In genomic region chr11:3921281-3921850, GRCm38 (mm10) we compare ENCODE assay signal across 9 mouse cellular contexts. TPM values are rescaled to one million over a fixed set of nuclear protein-coding genes. Genes with fewer than 3 reads are reported as not detected.
A peak's percentile ranks its signal among the peaks of the same experiment; 100 is the strongest.
DNase-seq lines count a peak whose midpoint lies in the region; ATAC-seq lines count a peak whose summit lies in the region.
"Had no signal": no experiment of that assay in that cellular context is flagged by ENCODE, and none has a peak within 500 bp of the region (broad histone marks: within the 10 kb centered on the region; RNA-seq: fewer than 3 reads in every experiment).

No protein-coding gene starts in this region.

- WGBS in hindbrain, embryonic 10.5 days, result 35% methylated on average over 8 of the region's 8 CpGs
- WGBS in hindbrain, embryonic 13.5 days, result 24% methylated on average over 8 of the region's 8 CpGs
- WGBS in forebrain, embryonic 13.5 days, result 35% methylated on average over 8 of the region's 8 CpGs
- WGBS in stomach, embryonic 14.5 days, result 34% methylated on average over 8 of the region's 8 CpGs

- no peak overlapping the region for H3K4me3 ChIP-seq in hindbrain, embryonic 10.5 days
- no peak overlapping the region for H3K4me3 ChIP-seq in hindbrain, embryonic 13.5 days
- H3K4me3 ChIP-seq in forebrain, embryonic 13.5 days, result no peak overlapping the region
- no peak overlapping the region for H3K4me3 ChIP-seq in stomach, embryonic 14.5 days (ENCODE audit: low read depth, low read length)

- H3K4me1 ChIP-seq in hindbrain, embryonic 10.5 days (replicated peaks), result no peaks in the 10 kb centered on the region
- no peaks in the 10 kb centered on the region for H3K4me1 ChIP-seq in hindbrain, embryonic 13.5 days (replicated peaks)
- no peaks in the 10 kb centered on the region for H3K4me1 ChIP-seq in forebrain, embryonic 13.5 days
- no peaks in the 10 kb centered on the region for H3K4me1 ChIP-seq in stomach, embryonic 14.5 days (ENCODE audit: control insufficient read depth, insufficient read depth, low read length)

- peaks cover 43% of the 10 kb centered on the region for H3K36me3 ChIP-seq in hindbrain, embryonic 10.5 days
- H3K36me3 ChIP-seq in hindbrain, embryonic 13.5 days, result peaks cover 30% of the 10 kb centered on the region
- 0 out of 2 replicates have a peak, but pooled peaks cover 10% of the 10 kb centered on the region for H3K36me3 ChIP-seq in forebrain, embryonic 13.5 days (ENCODE audit: poor library complexity, severe bottlenecking)
- peaks cover 6% of the 10 kb centered on the region; the same call in 1 of the 2 replicates for H3K36me3 ChIP-seq in stomach, embryonic 14.5 days (ENCODE audit: control insufficient read depth, insufficient read depth, low read length)

- peak; percentile 41 for DNase-seq in hindbrain, embryonic 10.5 days (ENCODE audit: low spot score)
- peak; percentile 78 for DNase-seq in CD4-positive, CD25-positive, alpha-beta regulatory T cell, adult 2 months (ENCODE audit: low read depth, low spot score)
- peak; percentile 57 for DNase-seq in c-Kit-positive CD71-negative TER-119-negative erythroid progenitor cells, embryonic 14.5 days (ENCODE audit: low read depth)
- DNase-seq in kidney, postnatal 10 days, result peak; percentile 61
- DNase-seq in lung, postnatal 36 days, result peak; percentile 65

- no peaks in the 10 kb centered on the region for H3K9me3 ChIP-seq in hindbrain, embryonic 10.5 days
- H3K9me3 ChIP-seq in hindbrain, embryonic 13.5 days, result no peaks in the 10 kb centered on the region
- no peaks in the 10 kb centered on the region for H3K9me3 ChIP-seq in forebrain, embryonic 13.5 days (replicated peaks)
- no peaks in the 10 kb centered on the region for H3K9me3 ChIP-seq in stomach, embryonic 14.5 days (ENCODE audit: control insufficient read depth, low read depth, low read length)

- no peak overlapping the region for H3K9ac ChIP-seq in hindbrain, embryonic 13.5 days
- H3K9ac ChIP-seq in forebrain, embryonic 13.5 days, result no peak overlapping the region
- no peak overlapping the region for H3K9ac ChIP-seq in stomach, embryonic 14.5 days (replicated peaks; ENCODE audit: low read depth, low read length)

- H3K27ac ChIP-seq in hindbrain, embryonic 10.5 days, result no peak overlapping the region
- no peak overlapping the region for H3K27ac ChIP-seq in hindbrain, embryonic 13.5 days
- no peak overlapping the region for H3K27ac ChIP-seq in forebrain, embryonic 13.5 days
- no peak overlapping the region for H3K27ac ChIP-seq in stomach, embryonic 14.5 days (ENCODE audit: low read length)

- no peak overlapping the region for H3K4me2 ChIP-seq in hindbrain, embryonic 13.5 days
- H3K4me2 ChIP-seq in forebrain, embryonic 13.5 days, result no peak overlapping the region
- no peak overlapping the region for H3K4me2 ChIP-seq in stomach, embryonic 14.5 days (replicated peaks; ENCODE audit: low read depth, low read length)

- H3K27me3 ChIP-seq in hindbrain, embryonic 10.5 days (ENCODE audit: insufficient read depth, poor library complexity, severe bottlenecking), result no peaks in the 10 kb centered on the region
- H3K27me3 ChIP-seq in hindbrain, embryonic 13.5 days, result no peaks in the 10 kb centered on the region
- H3K27me3 ChIP-seq in forebrain, embryonic 13.5 days, result no peaks in the 10 kb centered on the region
- no peaks in the 10 kb centered on the region for H3K27me3 ChIP-seq in stomach, embryonic 14.5 days (ENCODE audit: control insufficient read depth, insufficient read depth, low read length)

- ATAC-seq in hindbrain, embryonic 13.5 days (ENCODE audit: low FRiP score), result no peak
- ATAC-seq in forebrain, embryonic 13.5 days, result 0 out of 2 replicates have a peak, but pooled peaks have one; percentile 41
- ATAC-seq in stomach, embryonic 14.5 days (ENCODE audit: insufficient number of reproducible peaks, insufficient read depth, low FRiP score, low read depth), result 0 out of 2 replicates have a peak, but pooled peaks have one; percentile 10

RNA-seq across cellular contexts. Expression of gene Slc35e4, which starts 6.9 kb away (rescaled TPM):
- 5.4 and 6.8 TPM in 2 replicates for polyA plus RNA-seq in hindbrain, embryonic 10.5 days (2016; fragmentation: Nextera tagmentation; extraction: Ambion mirVana)
- 11.1 and 11.4 TPM in 2 replicates for polyA plus RNA-seq in hindbrain, embryonic 13.5 days (2015; fragmentation: Nextera tagmentation; extraction: Ambion mirVana)
- 6.7 and 8.2 TPM in 2 replicates for polyA plus RNA-seq in forebrain, embryonic 13.5 days (2015; fragmentation: Nextera tagmentation; extraction: Ambion mirVana)
- 3.7 and 4.1 TPM in 2 replicates for polyA plus RNA-seq in stomach, embryonic 14.5 days (2014; fragmentation: Nextera tagmentation; extraction: Ambion mirVana)

RNA-seq across cellular contexts. Expression of gene Tcn2, which starts 10.6 kb away (rescaled TPM):
- 31.6 and 34.7 TPM in 2 replicates for polyA plus RNA-seq in hindbrain, embryonic 10.5 days (2016; fragmentation: Nextera tagmentation; extraction: Ambion mirVana)
- 28.4 and 28.5 TPM in 2 replicates for polyA plus RNA-seq in hindbrain, embryonic 13.5 days (2015; fragmentation: Nextera tagmentation; extraction: Ambion mirVana)
- polyA plus RNA-seq in forebrain, embryonic 13.5 days (2015; fragmentation: Nextera tagmentation; extraction: Ambion mirVana), result 11.6 and 12.5 TPM in 2 replicates
- 38.9 and 42.2 TPM in 2 replicates for polyA plus RNA-seq in stomach, embryonic 14.5 days (2014; fragmentation: Nextera tagmentation; extraction: Ambion mirVana)

RNA-seq across cellular contexts. Expression of gene Dusp18, which starts 26.3 kb away (rescaled TPM):
- polyA plus RNA-seq in hindbrain, embryonic 10.5 days (2016; fragmentation: Nextera tagmentation; extraction: Ambion mirVana), result 19.9 and 23.4 TPM in 2 replicates
- polyA plus RNA-seq in hindbrain, embryonic 13.5 days (2015; fragmentation: Nextera tagmentation; extraction: Ambion mirVana), result 33.8 and 35.2 TPM in 2 replicates
- polyA plus RNA-seq in forebrain, embryonic 13.5 days (2015; fragmentation: Nextera tagmentation; extraction: Ambion mirVana), result 28.4 and 35.7 TPM in 2 replicates
- polyA plus RNA-seq in stomach, embryonic 14.5 days (2014; fragmentation: Nextera tagmentation; extraction: Ambion mirVana), result 12.3 and 13.2 TPM in 2 replicates

RNA-seq across cellular contexts. Expression of gene 4921536K21Rik, which starts 26.5 kb away (rescaled TPM):
- polyA plus RNA-seq in hindbrain, embryonic 10.5 days (2016; fragmentation: Nextera tagmentation; extraction: Ambion mirVana), result 1.2 and 1.8 TPM in 2 replicates
- 0.47 and 0.84 TPM in 2 replicates for polyA plus RNA-seq in hindbrain, embryonic 13.5 days (2015; fragmentation: Nextera tagmentation; extraction: Ambion mirVana)
- polyA plus RNA-seq in forebrain, embryonic 13.5 days (2015; fragmentation: Nextera tagmentation; extraction: Ambion mirVana), result 0.75 and 0.97 TPM in 2 replicates
- 0.12 and 0.13 TPM in 2 replicates for polyA plus RNA-seq in stomach, embryonic 14.5 days (2014; fragmentation: Nextera tagmentation; extraction: Ambion mirVana)
- polyA plus RNA-seq: liver, embryonic 16.5 days had no signal

RNA-seq across cellular contexts. Expression of gene Pes1, which starts 42.4 kb away (rescaled TPM):
- 81.8 and 98.2 TPM in 2 replicates for polyA plus RNA-seq in hindbrain, embryonic 10.5 days (2016; fragmentation: Nextera tagmentation; extraction: Ambion mirVana)
- 60.7 and 60.9 TPM in 2 replicates for polyA plus RNA-seq in hindbrain, embryonic 13.5 days (2015; fragmentation: Nextera tagmentation; extraction: Ambion mirVana)
- polyA plus RNA-seq in forebrain, embryonic 13.5 days (2015; fragmentation: Nextera tagmentation; extraction: Ambion mirVana), result 70.6 and 77.0 TPM in 2 replicates
- 62.0 and 64.9 TPM in 2 replicates for polyA plus RNA-seq in stomach, embryonic 14.5 days (2014; fragmentation: Nextera tagmentation; extraction: Ambion mirVana)
